Mouse (Mus musculus) layer of hippocampus, postnatal 36 days (tissue): ENCODE data around the gene Cadps2. TPM values are rescaled to one million over a fixed set of nuclear protein-coding genes. Genes with fewer than 3 reads are reported as not detected.
A peak's percentile ranks its signal among the peaks of the same experiment; 100 is the strongest.

ENCODE experiments used
- DNase-seq, 2 experiments: peaks; one replicate each; pipeline ENCODE4 v3.0.0; 2022
- total RNA-seq, 2 experiments: library from RNA; stranded (reverse); gene quantifications; 2 replicates each; pipeline ENCODE4 v1.2.3; 2021

Cadps2 gene
- total RNA-seq, 2 experiments from 2014 or later: 76.9 to 79.9 TPM

DNA sequence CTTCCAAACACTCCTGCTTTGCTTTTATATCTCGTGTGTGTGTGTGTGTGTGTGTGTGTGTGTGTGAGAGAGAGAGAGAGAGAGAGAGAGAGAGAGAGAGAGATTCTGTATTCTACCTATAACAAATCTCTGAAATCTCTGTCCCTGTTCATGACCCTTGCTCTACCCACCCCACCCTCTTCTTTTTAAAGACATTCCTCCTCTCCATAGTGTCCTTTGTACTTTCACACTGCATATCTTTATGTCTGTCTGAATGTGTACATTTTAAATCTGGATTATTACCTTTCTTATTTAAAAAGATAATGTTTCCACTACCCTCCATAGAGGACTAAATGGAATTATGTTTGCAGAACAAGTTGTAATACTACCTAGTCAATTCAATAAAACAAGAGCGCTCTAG, 315.5 kb downstream of the Cadps2 start:
- no peak for DNase-seq

DNA sequence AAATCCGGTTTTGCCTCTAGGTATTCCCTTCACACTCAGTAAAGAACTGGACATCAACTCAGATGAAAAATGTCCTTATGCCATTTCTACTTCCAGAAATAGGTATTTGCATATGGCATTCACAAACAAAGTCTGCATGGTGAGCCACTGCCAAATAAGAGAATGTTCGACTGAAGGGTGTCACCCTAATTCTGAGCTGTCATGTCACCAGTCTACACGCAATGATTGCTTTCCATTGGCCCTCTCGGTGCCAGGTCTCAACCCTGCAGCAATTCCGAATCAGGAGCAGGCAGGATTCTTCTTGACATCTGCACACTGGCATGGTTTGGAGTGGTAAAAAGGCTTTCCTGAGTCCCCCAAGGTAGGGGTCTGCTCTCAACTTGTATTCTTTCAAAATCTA, 316.7 kb downstream of the Cadps2 start:
- no peak for DNase-seq

GRCm38 (mm10) chr6:23498611-23499010, 340.6 kb downstream of the Cadps2 start:
- DNase-seq: no peak

DNA sequence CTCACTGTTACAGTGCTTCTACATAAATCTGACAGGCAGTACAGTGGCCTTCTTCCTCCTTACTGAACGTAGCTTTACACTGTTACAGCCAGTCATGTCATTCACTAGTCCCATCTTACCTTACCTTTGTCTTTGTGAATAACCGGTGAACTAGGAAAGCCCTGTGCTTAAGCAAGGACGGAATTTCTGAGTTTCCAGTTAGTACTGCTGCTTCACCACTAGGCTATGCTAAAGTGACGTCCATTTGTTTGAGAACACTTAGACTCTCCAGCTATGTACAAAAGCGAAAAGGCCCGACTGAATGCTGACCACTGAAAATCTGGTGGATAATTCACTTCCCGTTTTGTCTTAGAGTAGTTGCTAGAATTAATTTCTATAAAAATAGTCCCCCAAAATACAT, 347.4 kb downstream of the Cadps2 start:
- DNase-seq: no peak

GRCm38 (mm10) chr6:23490431-23490830, 348.8 kb downstream of the Cadps2 start:
- DNase-seq: no peak

DNA sequence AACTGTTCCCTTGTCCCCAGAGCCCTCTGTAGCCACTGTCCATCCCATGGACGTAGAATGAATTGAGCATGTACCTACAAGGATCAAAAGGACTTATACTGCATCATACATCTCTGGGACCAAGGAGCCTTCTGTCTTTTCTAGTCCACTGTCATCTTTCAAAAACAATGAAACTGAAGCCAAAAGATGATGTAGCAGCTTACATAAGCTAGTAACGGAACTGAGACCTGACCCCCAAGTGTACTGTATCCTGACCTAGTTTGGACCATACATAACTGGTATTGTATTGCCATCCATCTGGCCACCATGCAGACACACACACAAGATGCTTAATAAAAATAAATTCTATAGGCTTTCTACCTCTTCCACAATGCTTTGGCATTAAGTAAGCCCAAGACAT, 350.2 kb downstream of the Cadps2 start:
- no peak for DNase-seq

DNA sequence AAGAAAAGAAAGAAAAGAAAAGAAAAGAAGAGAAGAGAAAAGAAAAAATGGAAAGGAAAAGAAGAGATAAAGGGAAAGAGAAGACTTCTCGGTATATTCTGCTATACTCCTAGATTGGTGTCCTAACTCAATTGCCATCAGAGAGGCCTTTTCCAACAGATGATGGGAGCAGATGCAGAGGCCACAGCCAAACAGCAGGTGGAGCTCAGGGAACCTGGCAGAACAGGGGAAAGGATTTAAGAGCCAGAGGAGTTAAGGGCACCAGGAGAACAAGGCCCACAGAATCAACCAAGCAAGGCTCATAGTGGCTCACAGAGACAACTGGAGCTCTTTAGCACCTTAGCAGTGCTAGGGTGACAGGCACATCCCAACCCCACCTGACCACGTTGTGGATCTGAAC, 366.5 kb downstream of the Cadps2 start:
- DNase-seq: no peak

DNA sequence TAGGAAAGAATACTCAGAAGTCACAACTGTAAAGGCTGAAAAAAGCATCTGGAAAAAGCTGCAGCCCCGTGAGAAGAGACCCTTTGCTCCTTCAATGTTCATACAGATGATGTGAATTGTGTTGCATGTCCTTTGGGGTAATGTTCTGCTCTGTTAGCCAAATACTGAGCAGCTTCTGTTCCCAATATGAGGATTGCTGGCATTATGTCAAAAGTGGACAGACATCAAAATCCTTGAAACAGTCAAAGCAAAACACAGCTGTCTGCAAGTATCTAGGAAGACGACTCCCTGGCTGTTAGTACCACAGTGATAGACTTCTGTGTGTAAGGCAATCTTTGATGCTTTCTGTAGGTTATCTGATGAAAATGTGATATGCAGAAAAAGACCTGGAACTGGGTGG, 367.4 kb downstream of the Cadps2 start:
- DNase-seq: no peak

DNA sequence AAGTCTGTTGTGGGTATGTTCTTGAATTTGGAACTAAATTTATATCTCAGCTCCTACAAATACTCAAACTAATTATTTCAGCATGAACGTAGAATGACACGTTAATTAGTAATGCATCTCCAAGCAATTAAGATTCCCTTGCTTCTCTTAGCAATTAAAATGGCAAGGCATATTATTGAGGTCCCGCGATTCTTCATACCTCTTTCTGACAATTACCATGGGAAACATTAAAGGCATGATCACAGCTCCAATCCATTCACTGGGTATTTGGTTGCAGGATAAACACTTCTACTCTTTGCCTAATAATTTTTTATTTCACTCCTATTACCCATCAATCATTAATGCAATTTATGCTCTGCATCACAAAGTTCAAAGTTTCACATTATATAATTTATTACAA, 371.3 kb downstream of the Cadps2 start:
- DNase-seq: no peak

DNA sequence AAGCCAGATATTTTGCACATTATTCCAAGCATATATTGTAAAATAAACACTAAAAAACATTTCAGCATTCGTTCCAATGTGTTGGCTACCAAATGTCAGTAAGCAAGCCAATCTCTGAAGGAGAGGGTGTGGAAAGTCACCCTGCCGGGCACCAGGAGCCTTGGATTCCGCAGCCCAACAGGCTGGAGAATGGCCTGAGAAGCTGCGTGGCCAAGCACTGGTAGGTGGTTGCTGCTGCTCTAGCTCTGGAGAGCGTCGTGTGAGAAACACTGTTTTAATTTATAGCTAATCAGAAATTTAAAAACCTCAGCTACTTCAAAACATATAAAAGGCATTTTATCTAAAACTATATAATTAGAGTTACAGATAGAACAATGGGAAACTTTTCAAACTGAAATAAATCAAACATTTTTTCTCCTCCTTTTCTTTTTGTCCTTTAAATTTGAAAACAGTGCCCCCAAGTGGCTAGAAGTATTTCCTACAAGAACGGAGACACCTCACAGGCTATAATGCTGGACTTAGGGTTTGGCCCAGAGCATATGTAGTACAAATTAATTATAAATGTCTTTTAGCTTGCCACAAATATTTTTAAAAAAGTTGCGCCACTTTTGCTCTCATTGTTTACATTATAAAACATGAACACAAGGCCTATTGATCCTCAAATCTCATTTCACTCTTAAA, 376.5 kb downstream of the Cadps2 start:
- no peak for DNase-seq

GRCm38 (mm10) chr6:23457748-23458147, 381.5 kb downstream of the Cadps2 start:
- peak; percentile 44 to 66 for DNase-seq

GRCm38 (mm10) chr6:23453907-23454306, 385.3 kb downstream of the Cadps2 start:
- DNase-seq: no peak

DNA sequence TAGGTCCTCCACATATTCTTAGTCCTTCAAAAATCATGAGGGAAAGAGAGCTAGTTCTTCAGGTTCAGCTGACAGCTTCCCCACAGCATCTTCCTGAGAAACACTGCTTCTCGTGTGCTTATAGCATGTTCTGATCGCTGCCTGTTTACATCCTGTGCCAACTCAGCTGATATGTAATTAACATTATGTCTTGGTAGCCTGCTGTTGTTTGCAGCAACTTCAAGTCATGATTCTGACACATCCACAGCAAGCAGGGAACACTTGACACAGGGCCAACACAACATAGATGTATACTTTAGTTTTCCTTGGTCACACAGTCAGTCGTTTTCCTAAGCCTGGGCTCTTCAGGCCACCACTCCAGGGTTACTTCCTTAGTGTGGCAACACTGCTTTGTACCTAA, 399.3 kb downstream of the Cadps2 start:
- no peak for DNase-seq

- no peak for DNase-seq
Observed at GRCm38 (mm10) chr6:23410256-23411049, 428.8 kb downstream of the Cadps2 start.

GRCm38 (mm10) chr6:23394131-23394530, 445.1 kb downstream of the Cadps2 start:
- no peak for DNase-seq

- no peak for DNase-seq
Observed at GRCm38 (mm10) chr6:23392711-23393110, 446.5 kb downstream of the Cadps2 start.

- no peak for DNase-seq
Observed at GRCm38 (mm10) chr6:23386711-23387110, 452.5 kb downstream of the Cadps2 start.

GRCm38 (mm10) chr6:23383004-23383347, 456.2 kb downstream of the Cadps2 start:
- DNase-seq: no peak

- DNase-seq: no peak
Observed at GRCm38 (mm10) chr6:23382283-23383003, 456.8 kb downstream of the Cadps2 start.

DNA sequence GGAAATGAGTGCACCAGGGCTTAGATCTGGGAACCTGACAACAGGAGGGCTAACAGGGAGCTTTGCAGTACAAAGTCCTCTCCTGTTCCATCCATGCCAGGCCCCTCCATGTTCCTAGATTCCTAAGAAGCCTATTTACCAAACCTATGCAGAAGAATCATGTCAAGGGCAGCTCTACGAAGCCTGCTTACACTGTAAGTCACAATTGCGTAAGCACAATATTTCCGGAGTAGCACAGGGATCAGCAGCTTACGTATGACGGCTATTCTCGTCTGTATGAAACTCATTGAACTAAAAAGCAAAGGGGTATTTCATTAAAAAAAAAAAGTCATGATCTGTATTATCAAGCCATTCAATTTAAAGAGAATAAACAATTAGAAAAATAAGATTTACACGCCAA, 462.9 kb downstream of the Cadps2 start:
- DNase-seq: no peak

DNA sequence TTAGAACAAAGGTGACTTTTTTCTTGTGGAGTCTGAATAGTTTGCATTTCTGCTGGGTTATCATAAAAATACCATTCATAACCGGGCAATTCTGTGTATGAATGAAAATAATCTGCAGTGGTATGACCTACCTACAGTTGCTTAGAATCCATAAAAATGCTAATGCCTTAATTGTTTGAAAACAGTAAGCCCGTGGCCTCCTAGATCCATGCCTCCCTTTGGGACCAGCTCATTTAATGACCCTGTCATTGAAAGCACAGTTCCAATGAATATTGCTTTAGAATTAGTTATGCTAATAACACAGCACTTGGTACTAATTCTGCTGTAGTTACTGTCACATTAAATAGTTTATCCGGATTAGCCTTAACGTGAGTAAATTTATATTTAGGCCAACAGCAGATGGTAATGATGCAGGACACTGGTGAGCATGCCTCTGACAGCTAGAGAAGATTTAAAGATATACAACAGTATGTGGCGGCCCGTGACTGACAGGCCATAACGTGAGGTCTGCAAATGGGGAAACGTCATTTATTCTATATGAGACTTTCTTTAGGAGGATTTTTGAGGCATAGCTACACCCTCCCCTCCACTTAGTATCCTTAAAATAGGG, 477.3 kb downstream of the Cadps2 start:
- DNase-seq: no peak

- DNase-seq: no peak
Observed at GRCm38 (mm10) chr6:23360596-23360995, 478.6 kb downstream of the Cadps2 start.

DNA sequence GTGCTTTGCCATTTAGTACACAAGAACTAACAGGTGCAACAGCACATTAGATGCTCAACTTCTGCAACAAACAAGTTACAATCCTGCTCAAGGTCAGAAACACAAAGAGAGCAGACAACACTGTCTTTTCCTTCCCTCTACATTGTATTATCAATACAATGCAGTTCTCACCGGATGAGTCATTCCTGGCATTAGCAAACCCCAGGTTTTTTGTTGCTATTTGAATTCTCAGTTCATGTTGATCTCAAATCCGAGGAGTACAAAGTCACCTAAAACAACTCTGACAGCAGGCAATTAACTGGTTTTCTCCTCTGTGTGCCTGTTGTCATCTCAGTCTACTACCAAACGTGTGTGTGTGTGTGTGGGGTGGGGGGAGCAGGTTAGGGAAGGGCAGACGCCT, 483.1 kb downstream of the Cadps2 start:
- DNase-seq: no peak
